Mouse (Mus musculus) lung, postnatal 0 days (tissue): ENCODE data around the gene Wtap.

Source experiments
- CTCF ChIP-seq: IDR thresholded peaks from 2 replicates; pipeline ENCODE4 v1.5.1; 2016; ENCODE audit warnings: antibody characterized with exemption, mild to moderate bottlenecking
- EP300 ChIP-seq: IDR thresholded peaks from 2 replicates; pipeline ENCODE4 v1.6.1; 2016; ENCODE audit warnings: antibody characterized with exemption, mild to moderate bottlenecking, control low read depth

DNA sequence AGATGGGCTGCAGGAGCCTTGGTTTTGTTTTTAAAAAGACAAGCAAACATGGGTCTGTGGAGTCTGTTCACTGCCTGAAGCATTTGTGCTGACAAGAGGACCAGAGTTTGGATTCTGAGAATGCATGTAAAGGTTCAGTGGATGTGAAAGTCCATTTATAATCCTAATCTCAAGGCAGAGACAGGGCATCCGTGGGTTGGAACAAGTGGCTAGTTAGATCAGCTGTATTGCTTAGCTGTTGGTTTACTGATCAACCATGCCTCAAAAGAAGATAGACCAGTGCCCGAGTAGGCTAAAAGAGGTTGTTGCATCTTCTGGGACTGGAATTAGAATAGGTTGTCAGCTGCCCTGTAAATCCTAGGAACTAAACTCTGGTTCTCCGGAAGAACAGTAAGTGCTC lies 30.5 kb downstream of the Wtap start:
- TF ChIP-seq CTCF (no peak), EP300 (no peak)
